Mouse (Mus musculus) cerebellum, adult 9-11 months (tissue): ENCODE results near the gene Exosc5.

Experiments used
- DNase-seq: peaks from one replicate; pipeline ENCODE4 v3.0.0; 2022

The Exosc5 gene

DNA sequence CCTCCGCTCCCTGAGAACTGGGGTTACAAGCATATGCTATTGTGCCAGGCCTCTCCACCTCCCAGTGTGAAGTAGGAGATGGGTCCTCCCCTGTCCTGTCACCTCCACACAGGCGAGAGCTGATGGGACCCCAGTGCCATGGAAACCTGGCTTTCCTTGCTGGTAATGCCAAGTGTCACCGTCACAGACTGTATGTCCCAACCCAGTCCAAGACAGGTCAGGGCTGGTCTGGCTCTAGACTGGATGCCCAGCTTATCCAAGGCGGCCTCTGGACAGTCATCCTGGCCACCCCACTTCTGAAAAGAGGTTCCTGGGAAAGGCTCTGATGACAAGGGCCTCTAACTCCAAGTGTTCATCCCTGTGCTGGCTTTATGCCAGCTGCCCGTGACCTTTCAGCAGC lies 21.9 kb upstream of the Exosc5 start:
- no peak for DNase-seq

DNA sequence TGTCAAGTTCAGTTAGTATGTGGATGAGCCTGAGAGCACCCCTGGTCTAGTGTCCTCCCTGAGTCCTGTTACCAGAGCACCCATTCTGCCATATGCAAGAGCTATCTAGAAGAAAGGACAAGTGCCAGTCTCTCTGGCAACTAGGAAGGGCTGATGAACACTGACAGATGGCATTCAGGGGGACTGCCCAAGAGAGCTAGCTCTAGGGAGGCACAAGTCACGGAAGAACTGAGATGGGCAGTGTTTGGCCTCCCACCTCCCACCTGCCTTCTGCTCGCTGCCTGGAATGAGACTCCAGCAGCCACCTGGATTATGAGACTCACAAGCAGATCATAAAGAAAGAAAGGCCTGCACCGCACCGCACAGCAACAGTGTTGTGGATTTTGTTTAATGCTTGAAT lies 19.2 kb upstream of the Exosc5 start:
- DNase-seq, result peak; percentile 78

DNA sequence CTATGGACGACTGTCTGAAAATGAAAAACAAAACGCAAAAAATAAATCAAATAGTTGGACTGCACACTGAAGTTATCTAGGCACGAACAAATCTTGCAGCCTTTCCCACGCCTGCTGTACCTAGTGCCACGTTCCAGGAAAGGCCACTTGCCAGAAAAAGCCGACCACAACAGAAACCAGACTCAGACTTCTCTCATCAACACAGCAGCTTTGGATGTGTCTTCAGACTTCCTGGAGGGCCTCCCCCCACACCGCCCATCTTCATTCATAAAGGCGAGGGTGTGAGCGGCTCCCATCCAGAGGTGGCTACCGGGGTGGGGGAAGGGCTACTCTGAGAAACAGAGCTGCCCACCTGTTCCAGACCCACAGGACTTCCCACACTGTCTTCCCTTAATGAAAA lies 14.8 kb upstream of the Exosc5 start:
- DNase-seq, result no peak

DNA sequence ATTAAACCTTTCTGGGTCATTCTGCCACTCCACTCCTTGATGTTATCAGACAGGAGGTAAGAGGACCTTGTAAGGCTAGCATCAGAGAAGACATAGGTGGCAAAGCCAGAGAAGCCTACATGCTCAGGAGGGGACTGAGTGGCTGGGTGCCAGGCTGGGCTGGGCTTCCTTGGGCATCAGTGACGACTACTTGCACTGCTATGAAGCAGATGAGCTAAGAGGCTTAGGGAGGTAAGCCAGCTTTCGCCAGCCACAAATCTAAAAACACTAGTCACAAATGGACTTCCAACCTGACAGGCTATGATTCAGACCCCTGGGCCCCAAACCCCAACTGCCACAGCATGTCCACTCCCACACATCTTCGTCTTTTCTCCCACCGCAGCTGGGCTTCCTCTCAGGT lies 14.3 kb upstream of the Exosc5 start:
- DNase-seq, result no peak

DNA sequence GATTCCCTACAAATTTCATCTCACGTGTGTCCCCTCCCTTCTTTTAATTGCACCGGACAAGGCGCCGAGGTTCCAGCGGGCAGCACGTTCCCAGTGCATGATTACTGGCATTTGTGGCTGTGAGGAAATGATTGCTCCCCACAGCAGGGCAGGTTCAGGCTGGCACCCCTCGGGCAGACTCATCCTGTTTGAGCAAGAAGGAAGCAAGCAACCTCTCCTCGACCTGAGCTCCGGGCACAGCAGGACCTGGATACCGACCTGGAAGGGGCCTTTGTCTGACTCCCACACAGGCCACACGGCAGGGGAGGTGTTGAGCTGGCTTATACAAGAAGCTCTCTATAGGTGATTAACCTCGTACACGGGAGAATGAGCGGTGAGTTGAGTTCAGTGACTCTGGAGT lies 13.9 kb upstream of the Exosc5 start:
- no peak for DNase-seq

DNA sequence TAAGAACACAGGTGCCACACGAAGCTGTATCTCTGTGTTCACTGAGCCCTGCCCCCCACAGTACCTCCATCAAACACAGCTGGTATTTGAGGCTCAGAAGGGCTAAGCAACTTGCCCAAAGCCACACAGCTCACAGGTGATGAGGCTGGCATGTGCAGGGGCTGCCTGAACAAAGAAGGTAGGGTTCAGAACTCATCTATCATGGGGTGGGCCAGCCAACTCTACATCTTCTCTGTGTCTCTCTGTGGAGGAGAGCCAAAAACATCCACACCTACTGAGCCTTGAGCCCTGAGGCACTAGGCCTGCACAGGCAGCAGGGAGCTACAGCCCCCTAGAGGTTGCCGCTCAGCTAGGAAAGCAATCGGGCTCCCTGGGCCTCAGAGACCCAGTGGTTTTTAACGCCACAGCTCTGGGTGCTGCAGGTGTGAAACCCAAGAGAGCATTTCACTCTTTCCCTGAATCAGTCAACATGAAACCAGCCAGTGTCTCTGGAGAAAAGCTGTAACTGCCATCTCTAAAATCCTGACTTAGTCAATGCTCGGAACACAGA lies 11.3 kb upstream of the Exosc5 start:
- DNase-seq, result no peak

DNA sequence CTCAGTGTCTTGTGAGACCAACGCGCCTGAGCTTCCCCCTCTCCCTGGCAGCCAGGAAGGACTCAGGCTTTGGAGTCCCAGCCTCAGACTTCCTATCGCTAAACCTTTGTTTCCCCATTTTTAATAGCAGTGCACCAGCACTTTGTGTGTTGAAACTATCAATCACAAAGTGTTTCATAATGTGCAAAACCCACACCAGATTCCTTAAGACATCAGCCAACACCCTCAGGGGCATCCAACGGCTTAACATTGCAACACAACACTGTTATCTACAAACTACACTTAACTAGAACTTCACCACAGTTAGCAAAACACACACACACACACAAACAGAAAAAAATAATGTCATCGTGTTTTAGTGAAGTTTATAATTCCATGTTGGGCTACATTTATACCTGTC lies 9.1 kb upstream of the Exosc5 start:
- no peak for DNase-seq

DNA sequence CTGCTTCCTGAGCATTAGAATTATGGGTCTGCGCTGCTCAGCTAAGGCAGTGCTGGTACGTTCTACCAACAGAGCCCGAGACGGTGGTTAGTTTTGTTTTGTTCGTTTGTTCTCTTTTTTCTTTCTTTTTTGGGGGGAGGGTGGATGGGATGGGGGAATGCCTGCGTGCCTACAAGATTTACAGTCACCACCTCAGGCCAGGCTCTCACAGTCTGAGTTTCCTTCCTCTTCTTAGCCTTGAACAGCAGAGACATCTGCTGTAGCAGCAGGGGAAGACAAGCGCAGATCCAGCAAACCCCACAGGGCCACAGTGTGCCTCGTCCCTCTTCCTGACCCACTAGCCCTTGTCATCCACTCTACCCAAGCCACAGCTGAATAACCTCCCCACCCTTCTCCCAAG lies 7.7 kb upstream of the Exosc5 start:
- DNase-seq, result no peak

DNA sequence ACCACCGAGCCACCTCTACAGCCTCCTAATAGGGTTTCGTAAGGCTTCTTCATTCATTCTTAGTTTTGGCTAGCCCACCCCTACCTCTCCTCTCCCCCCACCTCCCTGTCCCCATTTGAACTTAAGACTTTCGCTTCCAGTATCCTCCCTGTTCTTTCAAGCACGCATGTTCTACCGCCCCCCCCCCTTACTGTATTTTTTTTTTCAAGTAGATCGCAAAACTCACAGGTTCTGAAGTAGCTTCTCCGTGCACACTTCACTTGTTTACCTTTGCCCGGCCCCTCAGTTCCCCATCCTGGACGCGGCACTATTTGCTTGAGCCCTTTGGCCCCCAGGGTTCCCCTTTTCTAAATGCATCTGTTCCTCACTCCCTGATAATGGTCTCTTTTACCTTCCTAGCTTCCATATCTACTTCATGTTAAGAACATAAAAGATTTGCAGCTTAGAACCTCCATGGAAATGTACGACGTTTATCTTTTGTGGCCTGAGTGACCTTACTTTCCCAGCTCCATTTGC lies 6.7 kb upstream of the Exosc5 start:
- DNase-seq, result no peak

DNA sequence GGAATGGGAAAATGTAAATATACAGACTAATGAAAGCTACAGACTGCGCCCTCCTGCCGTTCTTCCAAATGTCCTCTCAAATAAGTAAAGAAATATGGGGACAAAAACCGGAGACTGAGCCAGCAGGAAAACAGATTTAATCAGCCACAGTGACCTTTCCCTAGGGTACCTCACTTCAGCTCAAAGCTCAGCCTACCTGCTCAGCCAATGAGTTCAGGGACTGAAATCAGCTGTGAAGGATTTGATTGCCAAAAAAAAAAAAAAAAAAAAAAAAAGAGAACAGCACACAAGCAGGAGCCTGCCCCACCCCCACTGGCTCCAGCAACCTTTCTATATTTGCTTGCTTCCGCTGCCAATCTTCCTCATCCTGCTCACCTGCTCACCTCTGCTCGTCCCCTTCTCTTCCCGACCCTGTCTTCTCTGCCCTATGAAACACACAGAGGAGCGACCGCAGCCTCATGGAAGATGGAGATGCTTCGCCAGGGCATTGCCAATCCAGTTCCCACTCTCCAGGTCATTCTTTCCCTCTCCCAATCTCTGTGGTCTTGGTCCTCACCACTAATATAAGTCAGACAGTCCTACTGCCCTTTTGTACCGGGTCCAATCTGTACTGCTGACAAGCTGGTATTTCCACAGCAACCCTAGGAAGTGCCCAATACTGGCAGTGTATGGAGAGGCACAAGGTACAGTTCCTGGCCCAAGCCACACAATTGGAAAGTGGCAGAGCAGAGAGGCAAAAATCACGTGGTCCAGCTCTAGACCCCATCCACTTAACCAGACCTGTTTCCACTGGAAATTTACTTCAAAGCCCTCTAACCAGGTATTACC lies 3.1 kb upstream of the Exosc5 start:
- DNase-seq, result peak; percentile 73

DNA sequence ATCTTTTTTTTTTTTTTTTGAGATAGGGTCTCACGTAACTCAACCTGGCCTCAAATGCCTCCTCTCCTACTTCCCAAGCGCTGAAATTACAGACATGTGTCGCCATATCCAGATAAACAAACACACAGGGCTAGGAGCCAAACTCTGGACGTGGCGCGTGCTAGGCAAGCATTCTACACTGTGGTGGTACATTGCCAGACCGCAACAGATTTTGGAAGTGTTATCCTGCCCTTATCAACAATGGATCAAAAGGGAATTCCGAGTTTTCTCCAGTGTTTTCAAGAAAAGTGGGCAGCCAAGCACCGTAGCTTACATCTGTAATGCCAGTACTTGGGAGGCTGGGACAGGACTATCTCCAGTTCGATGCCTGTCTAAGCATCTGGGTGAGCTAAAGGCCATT lies 1.2 kb upstream of the Exosc5 start:
- peak; percentile 56 for DNase-seq

DNA sequence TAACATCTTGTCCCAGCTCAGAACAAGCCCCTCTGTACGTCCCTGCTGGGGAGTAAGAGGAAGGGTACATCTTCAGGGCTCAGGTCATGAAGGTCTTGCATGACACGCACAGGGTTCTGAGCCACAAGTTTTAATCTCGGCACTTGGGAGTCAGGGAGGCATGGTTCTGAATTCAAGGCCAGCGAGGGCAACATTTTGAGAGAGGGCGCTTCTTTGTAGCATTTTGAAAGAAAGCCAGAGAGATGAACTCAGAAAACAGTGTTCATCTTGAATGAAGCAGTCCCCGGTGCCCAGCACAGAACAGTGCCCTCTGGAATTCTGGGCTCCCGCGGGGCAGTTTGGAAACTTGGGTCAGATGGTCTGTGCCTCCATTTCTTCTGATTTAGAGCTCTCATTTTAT lies 7.4 kb downstream of the Exosc5 start:
- no peak for DNase-seq

DNA sequence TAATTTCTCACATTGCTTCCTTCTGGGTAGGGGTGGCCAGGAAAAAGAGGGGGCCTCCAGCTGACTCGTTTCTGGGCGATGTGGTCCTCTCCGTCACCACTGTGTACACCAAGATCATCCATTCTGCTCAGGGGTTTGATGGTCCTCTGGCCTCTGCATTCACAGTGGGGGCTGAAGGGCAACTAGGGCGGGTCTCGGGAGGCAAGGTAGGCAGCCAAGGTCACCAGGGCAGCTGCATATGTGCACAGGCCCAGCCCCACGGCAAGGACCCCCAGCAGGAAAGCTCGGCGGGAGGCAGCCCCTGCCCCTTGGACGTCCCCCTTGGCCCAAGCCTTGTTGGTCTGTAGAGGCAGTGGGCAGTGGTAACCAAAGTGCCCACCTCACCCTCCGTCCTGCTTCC lies 10.2 kb downstream of the Exosc5 start:
- DNase-seq, result no peak

DNA sequence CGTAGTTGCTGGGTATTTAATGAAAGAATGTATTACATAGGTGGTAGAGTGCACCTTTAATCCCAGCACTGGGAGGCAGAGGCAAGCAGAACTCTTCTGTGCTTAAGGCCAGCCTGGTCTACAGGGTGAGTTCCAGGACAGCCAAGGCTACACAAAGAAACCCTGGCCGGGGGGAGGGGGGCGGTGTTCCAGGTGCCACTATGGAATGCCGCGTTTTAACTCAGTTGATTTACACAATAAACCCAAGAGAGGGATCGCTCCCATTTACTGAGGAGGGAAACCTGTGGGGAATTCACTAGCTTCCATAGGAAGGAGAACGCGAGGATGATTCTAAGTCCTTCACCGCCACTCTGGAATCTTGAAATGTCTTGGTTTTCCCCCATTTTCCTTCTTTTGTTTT lies 10.7 kb downstream of the Exosc5 start:
- no peak for DNase-seq

DNA sequence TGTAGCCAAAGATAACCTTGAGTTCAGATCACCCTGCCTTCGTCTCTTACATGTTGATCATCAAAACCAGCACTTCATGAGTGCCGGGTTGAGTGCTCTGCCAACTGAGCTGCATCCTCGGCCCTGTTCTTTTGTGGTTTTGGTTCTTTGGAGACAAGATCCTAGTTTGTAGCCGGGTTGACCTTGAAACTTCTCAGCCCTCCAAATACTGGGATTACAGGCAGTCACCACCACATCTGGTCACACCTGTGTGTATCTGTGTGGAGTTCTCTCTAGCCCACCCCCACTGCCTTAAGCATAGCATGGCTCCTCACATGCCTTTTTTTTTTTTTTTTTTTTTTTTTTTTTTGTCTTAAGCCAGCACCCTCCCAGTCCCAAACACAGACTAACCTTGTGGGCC lies 11.1 kb downstream of the Exosc5 start:
- DNase-seq, result no peak

DNA sequence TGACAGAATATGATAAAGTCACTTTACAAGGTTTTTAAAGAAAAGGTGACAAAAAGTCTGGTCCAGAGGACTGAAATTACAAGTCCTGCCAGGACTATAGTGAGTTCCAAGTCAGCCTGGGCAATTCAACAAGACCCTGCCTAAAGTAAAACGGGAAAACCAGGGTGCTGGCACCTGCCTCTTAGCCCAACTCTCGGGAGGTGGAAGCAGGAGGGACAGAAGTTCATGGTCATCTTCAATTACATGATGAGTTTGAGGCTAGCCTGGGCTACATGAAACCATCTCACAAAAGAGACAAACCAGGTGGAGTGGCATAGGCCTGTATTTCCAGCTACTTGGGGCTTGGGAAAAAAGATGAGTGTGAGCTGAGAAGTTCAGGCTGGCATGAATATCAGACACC lies 12.7 kb downstream of the Exosc5 start:
- DNase-seq, result no peak

DNA sequence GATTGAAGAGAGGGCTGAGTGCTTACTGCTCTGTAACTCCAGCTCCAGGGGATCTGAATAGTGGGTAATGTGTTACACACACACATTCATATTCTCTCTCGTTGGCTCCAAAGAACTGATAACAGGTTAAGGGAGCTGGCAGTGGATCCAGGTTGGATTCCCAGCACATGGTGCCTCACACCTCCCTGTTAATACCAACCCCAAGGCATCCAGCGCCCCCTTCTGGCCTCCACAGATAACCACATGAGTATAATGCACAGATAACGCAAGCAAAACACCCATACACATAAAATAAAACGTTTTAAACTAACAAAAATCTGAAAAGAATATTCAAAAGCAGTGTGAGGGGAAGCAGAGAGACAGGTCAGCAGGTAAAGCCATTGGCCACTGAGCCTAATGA lies 13.5 kb downstream of the Exosc5 start:
- DNase-seq, result no peak

DNA sequence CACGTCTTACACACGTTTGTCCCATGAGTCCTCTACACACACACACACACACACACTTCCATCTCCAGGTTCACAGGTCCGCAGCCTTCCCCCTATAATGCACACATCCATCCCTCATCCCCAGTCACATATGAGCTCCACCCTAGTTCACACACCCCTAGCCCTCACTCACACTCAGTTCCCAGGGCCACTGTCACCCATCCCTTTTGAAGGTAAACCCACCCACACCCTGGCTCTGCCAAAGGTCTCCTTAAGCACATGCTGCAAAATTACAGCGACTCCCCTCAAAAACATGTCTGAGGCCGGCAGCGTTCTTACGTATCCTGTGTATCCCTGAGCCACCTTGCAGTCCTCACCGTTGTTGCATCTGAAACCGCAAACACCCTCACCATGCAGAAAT lies 15.3 kb downstream of the Exosc5 start:
- no peak for DNase-seq

DNA sequence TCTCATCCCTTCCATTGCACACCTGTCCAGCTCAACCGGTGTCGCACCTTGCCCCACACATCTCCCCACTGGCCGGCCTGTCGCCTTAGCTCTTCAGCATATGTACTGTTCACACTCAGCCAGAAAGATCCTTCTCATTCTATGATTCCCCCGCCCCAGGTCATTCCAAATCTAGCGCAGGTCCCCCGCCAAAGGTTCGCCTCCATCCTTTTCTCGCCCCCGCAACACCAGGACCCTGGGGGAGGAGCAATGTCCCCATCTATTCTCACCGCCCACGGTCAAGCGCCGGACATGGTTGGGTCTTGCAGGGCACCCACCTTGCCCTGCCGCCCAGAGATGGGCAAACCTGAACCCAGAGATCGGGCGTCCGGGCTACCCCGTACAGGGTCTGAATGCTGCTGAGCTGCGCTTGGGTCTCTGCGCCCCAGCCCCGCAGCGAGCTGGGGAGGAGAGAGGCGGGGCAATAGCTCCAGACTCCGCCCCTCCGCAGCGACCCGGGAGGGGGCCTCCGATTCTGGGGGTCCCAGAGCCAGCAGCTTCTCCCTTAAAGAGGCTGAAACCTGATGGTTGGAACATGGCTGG lies 15.8 kb downstream of the Exosc5 start, which contains the start of gene Tmem91:
Tmem91 (minus strand) TSS at position 448 of the 582 bp plus-strand sequence.
- no peak for DNase-seq

DNA sequence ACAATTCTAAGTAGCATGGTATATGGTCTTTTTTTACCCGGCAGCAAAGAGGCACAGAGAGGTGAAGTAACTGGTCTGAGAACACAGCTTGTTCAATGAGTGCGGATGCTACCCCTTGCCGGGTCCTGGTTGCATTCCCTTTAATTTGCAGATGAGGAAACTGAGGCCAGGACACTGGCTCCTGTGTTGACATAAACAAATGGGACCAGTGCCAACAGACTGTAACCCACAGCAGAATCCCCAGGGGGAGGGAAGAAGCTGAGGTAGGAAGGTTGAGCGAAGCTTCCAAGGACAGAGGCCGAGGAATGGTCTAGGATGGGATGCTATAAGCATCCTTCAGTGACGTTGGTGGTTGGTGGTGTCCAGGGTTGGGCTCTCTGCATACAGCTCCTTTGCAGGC lies 16.4 kb downstream of the Exosc5 start:
- DNase-seq, result peak; percentile 58

DNA sequence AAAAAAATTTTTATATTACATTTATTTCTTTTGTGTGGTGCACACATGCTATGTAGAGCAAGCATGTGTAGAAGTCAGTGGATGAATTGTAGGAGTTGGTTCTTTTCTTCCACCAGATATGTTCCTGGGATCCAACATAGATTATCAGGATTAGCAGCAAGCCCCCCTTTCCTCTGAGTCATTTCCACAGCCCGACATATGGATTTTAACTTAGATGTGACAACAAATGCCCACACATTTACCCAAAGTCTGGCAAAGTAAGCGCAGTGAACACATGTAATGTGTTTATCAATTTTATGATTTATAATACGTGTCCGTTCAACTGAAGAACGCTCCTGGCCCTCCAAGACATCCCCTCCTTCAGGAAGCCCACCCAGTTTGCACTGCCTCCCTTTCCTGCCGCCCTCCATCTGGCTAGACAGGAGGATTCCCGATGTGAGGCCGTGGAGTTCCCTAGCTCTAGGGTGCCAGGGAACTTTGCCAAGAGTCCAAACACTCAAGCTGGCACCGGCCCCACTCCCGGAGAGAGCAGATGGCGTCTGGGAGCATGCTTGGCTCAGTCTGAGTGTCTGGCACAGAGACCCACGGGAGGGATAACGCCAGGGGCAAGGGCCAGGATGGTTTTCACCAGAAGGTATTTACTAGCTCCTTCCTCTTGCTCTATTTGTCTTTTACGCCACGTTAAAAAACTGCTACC lies 17.3 kb downstream of the Exosc5 start:
- DNase-seq, result peak; percentile 98

DNA sequence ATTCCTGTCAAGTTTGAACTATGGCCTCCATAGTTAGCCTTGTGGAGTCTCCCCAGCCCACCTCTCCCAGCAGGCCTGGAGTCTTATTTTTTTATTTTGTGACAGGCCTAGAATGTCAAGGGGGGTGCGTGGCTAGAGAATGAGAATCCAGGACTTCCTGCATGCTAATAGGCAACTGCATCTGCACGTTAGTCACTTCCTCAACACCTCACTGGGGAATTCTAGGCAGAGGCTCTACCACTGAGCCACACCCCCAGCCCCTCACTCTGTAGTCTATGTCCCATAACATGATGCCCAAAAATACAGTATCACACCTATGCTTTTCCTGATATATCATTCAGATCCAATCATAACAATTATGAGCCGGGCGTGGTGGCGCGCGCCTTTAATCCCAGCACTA lies 18.0 kb downstream of the Exosc5 start:
- peak; percentile 51 for DNase-seq

DNA sequence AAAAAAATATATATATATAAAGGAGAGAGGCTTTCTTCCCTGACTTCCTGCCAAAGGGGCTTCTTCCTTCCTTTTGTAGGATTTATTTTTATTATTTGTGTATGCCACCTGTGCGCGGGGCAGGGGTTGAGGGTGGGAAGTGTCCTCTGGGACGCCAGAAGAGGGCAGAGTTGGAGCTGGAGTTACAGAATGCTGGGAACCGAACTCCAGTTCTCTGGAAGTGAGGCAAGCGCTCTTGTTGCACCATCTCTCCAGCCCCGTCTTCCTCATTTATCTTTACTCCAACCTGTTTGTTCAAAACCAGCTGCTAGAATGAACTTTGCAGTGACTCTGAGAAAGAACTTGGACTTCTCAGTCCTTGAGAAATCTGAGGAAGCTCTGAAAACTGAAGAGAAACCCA lies 21.0 kb downstream of the Exosc5 start:
- DNase-seq, result no peak
